ENCODE assay signal across 8 mouse cellular contexts in the genomic region with DNA sequence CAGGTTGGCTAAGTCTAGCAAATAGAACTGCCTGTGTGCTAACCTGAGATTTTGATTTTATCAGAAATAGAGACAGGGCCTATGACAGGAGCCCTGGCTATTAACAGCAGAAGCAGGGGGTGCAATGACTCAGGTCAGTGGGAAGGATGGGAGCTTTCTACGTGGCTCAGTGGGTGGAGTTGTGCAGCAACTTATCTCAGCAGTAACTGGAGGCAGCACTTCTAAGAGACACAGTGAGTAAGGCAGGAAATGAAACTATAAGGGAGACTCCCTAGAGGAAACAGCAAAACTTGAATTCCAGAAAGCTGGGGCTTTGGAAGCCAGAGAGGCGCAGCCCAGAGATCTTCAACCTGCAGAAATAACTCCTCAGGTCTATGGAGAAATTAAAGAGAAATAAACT. TPM values are rescaled to one million over a fixed set of nuclear protein-coding genes. Genes with fewer than 3 reads are reported as not detected.
DNase-seq lines count a peak whose midpoint lies in the region.

No protein-coding gene starts in this region.

- no peaks in the 10 kb centered on the region for H3K36me3 ChIP-seq in hindbrain, embryonic 10.5 days

- peak; percentile 9 for DNase-seq in gastrocnemius, postnatal 14 days
- DNase-seq in gastrocnemius, postnatal 25 days, result no peak
- peak; percentile 72 for DNase-seq in NIH3T3 (ENCODE audit: low read depth)
- DNase-seq in heart, postnatal 25 days (ENCODE audit: low spot score), result peak; percentile 23
- DNase-seq in lung, postnatal 36 days, result peak; percentile 61
- no peak for DNase-seq in cerebellum, adult 11-12 months
- no peak for DNase-seq in cerebellum, adult 18-20 months
- no peak for DNase-seq in hindbrain, embryonic 10.5 days (ENCODE audit: low spot score)

- no peaks in the 10 kb centered on the region for H3K9me3 ChIP-seq in hindbrain, embryonic 10.5 days

- intact Hi-C loops in gastrocnemius, postnatal 14 days (cut with DNase I; ENCODE audit: low total_unique reads), result no loop called here
- intact Hi-C loops in heart, postnatal 25 days (cut with DNase I), result loop anchor here (10.0 kb wide), 1 partner anchor 288 kb away; no protein-coding TSS in a partner anchor

- H3K27ac ChIP-seq in hindbrain, embryonic 10.5 days, result no peak overlapping the region

- 51% methylated on average over 2 of the region's 2 CpGs for WGBS in hindbrain, embryonic 10.5 days

- peaks cover 13% of the 10 kb centered on the region for H3K4me1 ChIP-seq in hindbrain, embryonic 10.5 days (replicated peaks)

- H3K27me3 ChIP-seq in hindbrain, embryonic 10.5 days (ENCODE audit: insufficient read depth, poor library complexity, severe bottlenecking), result no peaks in the 10 kb centered on the region

- no peak overlapping the region for H3K4me3 ChIP-seq in hindbrain, embryonic 10.5 days

RNA-seq across cellular contexts. Expression of a gene that starts 8.4 kb away (rescaled TPM):
- total RNA-seq in gastrocnemius, postnatal 14 days (2021), result 10 to 100 TPM; 13.9 to 16.8 TPM
- 10 to 100 TPM in 1 of 2 experiments, 1 to 10 TPM in 1; 7.6 to 12.6 TPM for total RNA-seq in gastrocnemius, postnatal 25 days (2021)
- total RNA-seq in heart, postnatal 25 days (2021), result 10 to 100 TPM; 12.4 to 16.0 TPM
- polyA plus RNA-seq in hindbrain, embryonic 10.5 days (2016; fragmentation: Nextera tagmentation; extraction: Ambion mirVana), result 66.9 and 75.9 TPM in 2 replicates

Comparison
In these comparisons a context has a peak if more than half of its experiments do, and no peak if none do; other contexts are left out.
1. DNase-seq: peak in gastrocnemius, postnatal 14 days (single experiment), NIH3T3 (single experiment), heart, postnatal 25 days (single experiment) and lung, postnatal 36 days (single experiment); none in gastrocnemius, postnatal 25 days (single experiment), cerebellum, adult 11-12 months (single experiment), cerebellum, adult 18-20 months (0 of 2) and hindbrain, embryonic 10.5 days (single experiment).